Mouse (Mus musculus) cortical plate, adult 2 months (tissue): ENCODE data around the gene Usp5. TPM values are rescaled to one million over a fixed set of nuclear protein-coding genes. Genes with fewer than 3 reads are reported as not detected.

Source experiments
- H3K27ac ChIP-seq: fragments of 200-500 bp; 2 replicates; pipeline ENCODE4 v1.5.1; 2012; ENCODE audit warnings: low read length, control low read depth, inconsistent platforms; ENCODE audit not compliant: insufficient read depth
- H3K4me1 ChIP-seq: fragments of 200-500 bp; 2 replicates; pipeline ENCODE4 v1.6.1; 2011; ENCODE audit warnings: low read length; ENCODE audit not compliant: control insufficient read depth, insufficient read depth
- H3K4me3 ChIP-seq: fragments of 200-500 bp; 2 replicates; pipeline ENCODE4 v1.5.1; 2011; ENCODE audit warnings: mild to moderate bottlenecking, low read length, control low read depth; ENCODE audit not compliant: insufficient read depth
- CTCF ChIP-seq: fragments of 200-500 bp; IDR thresholded peaks from 2 replicates; pipeline ENCODE4 v1.5.1; 2011; ENCODE audit warnings: mild to moderate bottlenecking, control low read depth, low read length; ENCODE audit not compliant: insufficient read depth; ENCODE audit errors: extremely low read depth
- POLR2A ChIP-seq: fragments of 200-500 bp; IDR thresholded peaks from 2 replicates; pipeline ENCODE4 v1.6.1; 2011; ENCODE audit warnings: mild to moderate bottlenecking, low read length, control low read depth; ENCODE audit not compliant: insufficient read depth; ENCODE audit errors: extremely low read depth
- polyA plus RNA-seq: library from polyadenylated mRNA; depleted of rRNA; stranded (reverse); fragments of >200 nt; gene quantifications from 2 replicates; pipeline ENCODE4 v1.2.3, GENCODE M21; 2012; rRNA removed

Gene Usp5
- polyA plus RNA-seq, 1 experiment: 152 TPM

DNA sequence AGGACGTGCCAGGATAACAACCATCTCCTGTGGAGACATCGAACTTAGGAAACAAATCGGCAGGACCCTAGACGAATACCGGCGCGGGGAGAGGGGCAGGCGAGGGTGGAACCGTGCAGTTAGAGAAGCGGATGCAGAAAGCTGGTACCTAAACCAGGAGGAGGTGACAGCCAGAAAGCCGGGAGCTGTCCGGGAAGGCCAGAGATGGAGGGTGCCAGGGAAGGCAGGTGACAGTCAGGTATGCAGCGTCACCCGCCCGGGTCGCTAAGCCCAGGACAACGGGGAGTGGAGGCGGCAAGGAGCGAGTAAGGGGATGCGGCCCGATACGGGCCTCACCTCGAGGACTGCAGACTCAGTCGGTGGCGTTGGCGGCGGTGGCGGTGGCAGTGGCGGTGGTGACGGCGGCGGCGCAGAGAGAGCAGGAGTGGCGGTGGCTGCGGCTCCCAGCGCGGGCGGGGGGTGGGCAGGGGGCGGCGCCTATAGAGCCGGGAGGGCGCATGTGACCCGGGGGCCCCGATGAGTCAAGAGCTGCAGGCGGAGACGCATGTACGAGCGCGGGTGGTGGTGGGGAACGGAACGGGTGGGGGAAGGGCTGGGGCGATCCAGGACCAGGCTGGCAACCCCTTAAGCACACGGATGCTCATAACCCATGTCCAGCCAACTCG is 60.1 kb downstream of the Usp5 start, which contains the start of gene Eno2:
Gene Eno2, minus strand, starts transcription at position 573 of the 665 bp plus-strand sequence.
- TF ChIP-seq CTCF (no peak), POLR2A (peak; percentile 58; the same call in 1 of the 2 replicates)
- peak within 1 kb of the TSS; percentile 96 for H3K4me3 ChIP-seq
- H3K27ac ChIP-seq: peak within 1 kb of the TSS; percentile 73
- H3K4me1 ChIP-seq: no peaks in the 10 kb centered on the region

- Histone ChIP-seq H3K4me1 (no peaks in the 10 kb centered on the region), H3K27ac (peak overlapping the region; percentile 73), H3K4me3 (peak overlapping the region; percentile 96)
- no peak for TF ChIP-seq POLR2A
- TF ChIP-seq CTCF: no peak
Measured at GRCm38 (mm10) chr6:124768704-124769044, 60.6 kb downstream of the Usp5 start.

- H3K27ac ChIP-seq: peak overlapping the region; percentile 73
- no peaks in the 10 kb centered on the region for H3K4me1 ChIP-seq
- peak; percentile 74; the same call in 1 of the 2 replicates for TF ChIP-seq POLR2A
- no peak for TF ChIP-seq CTCF
- H3K4me3 ChIP-seq: peak overlapping the region; percentile 96
Measured at GRCm38 (mm10) chr6:124767920-124768703, 61.2 kb downstream of the Usp5 start.

GRCm38 (mm10) chr6:124767536-124767919 is 61.8 kb downstream of the Usp5 start:
- Histone ChIP-seq H3K27ac (no peak overlapping the region), H3K4me3 (peak overlapping the region; percentile 96), H3K4me1 (no peaks in the 10 kb centered on the region)
- no peak for TF ChIP-seq POLR2A
- TF ChIP-seq CTCF: no peak

GRCm38 (mm10) chr6:124765951-124766350 is 63.3 kb downstream of the Usp5 start:
- peak; percentile 15; the same call in 1 of the 2 replicates for TF ChIP-seq POLR2A
- TF ChIP-seq CTCF: no peak
- Histone ChIP-seq H3K27ac (no peak overlapping the region), H3K4me3 (no peak overlapping the region), H3K4me1 (no peaks in the 10 kb centered on the region)

Other genes with a start within 250 kb of the Usp5 start
- 0.29 and 0.34 TPM in 2 replicates for gene C1s2, start 193.4 kb downstream of the Usp5 start, polyA plus RNA-seq
- gene Lpcat3, start 166.5 kb downstream of the Usp5 start, polyA plus RNA-seq: 45.3 and 47.6 TPM in 2 replicates
- 57.3 and 58.3 TPM in 2 replicates for gene Emg1, start 117.3 kb downstream of the Usp5 start, polyA plus RNA-seq
- 104 and 105 TPM in 2 replicates for gene Phb2, start 117.1 kb downstream of the Usp5 start, polyA plus RNA-seq
- gene Ptpn6, start 90.8 kb downstream of the Usp5 start, polyA plus RNA-seq: 6.3 and 6.5 TPM in 2 replicates
- 340 and 352 TPM in 2 replicates for gene Grcc10, start 88.1 kb downstream of the Usp5 start, polyA plus RNA-seq
- not detected in 2 replicates for gene Gm45234, start 73.5 kb downstream of the Usp5 start, polyA plus RNA-seq
- 60.7 and 63.3 TPM in 2 replicates for gene Atn1, start 73.0 kb downstream of the Usp5 start, polyA plus RNA-seq
- 741 and 755 TPM in 2 replicates for gene Eno2, start 59.8 kb downstream of the Usp5 start, polyA plus RNA-seq
- 2.4 and 5.0 TPM in 2 replicates for gene Lrrc23, start 49.8 kb downstream of the Usp5 start, polyA plus RNA-seq
- gene Spsb2, start 20.8 kb downstream of the Usp5 start, polyA plus RNA-seq: 4.4 and 4.8 TPM in 2 replicates
- gene Tpi1, start 15.2 kb downstream of the Usp5 start, polyA plus RNA-seq: 1,059 and 1,064 TPM in 2 replicates
- 2.3 and 2.4 TPM in 2 replicates for gene Cdca3, start 63 bp upstream of the Usp5 start, polyA plus RNA-seq
- gene Gnb3, start 10.8 kb upstream of the Usp5 start, polyA plus RNA-seq: 0.17 and 0.25 TPM in 2 replicates
- gene P3h3, start 28.3 kb upstream of the Usp5 start, polyA plus RNA-seq: 59.6 and 66.5 TPM in 2 replicates
- gene Gpr162, start 34.5 kb upstream of the Usp5 start, polyA plus RNA-seq: 163 and 187 TPM in 2 replicates
- 1.1 and 4.7 TPM in 2 replicates for gene Cd4, start 58.7 kb upstream of the Usp5 start, polyA plus RNA-seq
- gene Lag3, start 82.2 kb upstream of the Usp5 start, polyA plus RNA-seq: 5.1 and 6.5 TPM in 2 replicates
- gene Ptms, start 90.6 kb upstream of the Usp5 start, polyA plus RNA-seq: 1,375 and 1,380 TPM in 2 replicates
- gene Mlf2, start 101.9 kb upstream of the Usp5 start, polyA plus RNA-seq: 732 and 737 TPM in 2 replicates
- 279 and 280 TPM in 2 replicates for gene Cops7a, start 136.1 kb upstream of the Usp5 start, polyA plus RNA-seq
- gene Pianp, start 167.2 kb upstream of the Usp5 start, polyA plus RNA-seq: 157 and 164 TPM in 2 replicates
- gene Zfp384, start 179.7 kb upstream of the Usp5 start, polyA plus RNA-seq: 46.9 and 51.6 TPM in 2 replicates
- gene Ing4, start 210.3 kb upstream of the Usp5 start, polyA plus RNA-seq: 69.7 and 78.6 TPM in 2 replicates
- 17.3 and 19.4 TPM in 2 replicates for gene Acrbp, start 220.2 kb upstream of the Usp5 start, polyA plus RNA-seq
- gene Lpar5, start 238.4 kb upstream of the Usp5 start, polyA plus RNA-seq: 1.0 and 1.3 TPM in 2 replicates